In genomic region chr1:186261326-186261833, GRCm38 (mm10) we compare ENCODE assay signal across 7 mouse cellular contexts.
A peak's percentile ranks its signal among the peaks of the same experiment; 100 is the strongest.
DNase-seq lines count a peak whose midpoint lies in the region; ATAC-seq and TF ChIP-seq lines count a peak whose summit lies in the region.

No protein-coding gene starts in this region.

- no peaks in the 10 kb centered on the region for H3K36me3 ChIP-seq in hindbrain, postnatal 0 days (ENCODE audit: insufficient read depth, low read length)
- no peaks in the 10 kb centered on the region for H3K36me3 ChIP-seq in limb, embryonic 12.5 days

- H3K9ac ChIP-seq in hindbrain, postnatal 0 days (replicated peaks; ENCODE audit: low read length) = no peak overlapping the region
- no peak overlapping the region for H3K9ac ChIP-seq in limb, embryonic 12.5 days (replicated peaks)

- no peak for ATAC-seq in hindbrain, postnatal 0 days
- ATAC-seq in limb, embryonic 12.5 days (ENCODE audit: insufficient number of reproducible peaks, insufficient read depth, low FRiP score, low TSS enrichment, low read depth) = no peak

- no peaks in the 10 kb centered on the region for H3K27me3 ChIP-seq in hindbrain, postnatal 0 days (ENCODE audit: insufficient read depth, low read length)
- no peaks in the 10 kb centered on the region for H3K27me3 ChIP-seq in limb, embryonic 12.5 days

- peak; percentile 71 for DNase-seq in NIH3T3 (ENCODE audit: low read depth)
- DNase-seq in adrenal gland, adult 2 months = peak; percentile 74
- DNase-seq in gastrocnemius, postnatal 4 days (ENCODE audit: low spot score in 2 of 2) = peak; percentile 73 to 82
- DNase-seq in hindbrain, postnatal 0 days (ENCODE audit: low spot score) = peak; percentile 54
- DNase-seq in ovary, postnatal 14 days (ENCODE audit: low spot score) = peak; percentile 77
- no peak for DNase-seq in cerebellum, adult 11 months

- H3K4me1 ChIP-seq in hindbrain, postnatal 0 days (ENCODE audit: insufficient read depth, low read length) = peaks cover 4% of the 10 kb centered on the region
- peaks cover 31% of the 10 kb centered on the region for H3K4me1 ChIP-seq in limb, embryonic 12.5 days (replicated peaks)

- no peak overlapping the region for H3K27ac ChIP-seq in hindbrain, postnatal 0 days
- peak overlapping the region; percentile 53; the same call in 1 of the 2 replicates for H3K27ac ChIP-seq in limb, embryonic 12.5 days

- H3K4me2 ChIP-seq in hindbrain, postnatal 0 days (ENCODE audit: low read depth, low read length) = no peak overlapping the region
- no peak overlapping the region for H3K4me2 ChIP-seq in limb, embryonic 12.5 days

- no peaks in the 10 kb centered on the region for H3K9me3 ChIP-seq in hindbrain, postnatal 0 days (ENCODE audit: low read length)
- peaks cover 4% of the 10 kb centered on the region; the same call in 1 of the 2 replicates for H3K9me3 ChIP-seq in limb, embryonic 12.5 days

- WGBS in hindbrain, postnatal 0 days = 32% methylated on average over 4 of the region's 4 CpGs
- WGBS in limb, embryonic 12.5 days = 48% methylated on average over 4 of the region's 4 CpGs

- H3K4me3 ChIP-seq in hindbrain, postnatal 0 days (ENCODE audit: low read length) = no peak overlapping the region
- H3K4me3 ChIP-seq in limb, embryonic 12.5 days (replicated peaks) = no peak overlapping the region

- no peak for TF ChIP-seq CTCF in hindbrain, postnatal 0 days (IDR thresholded peaks at IDR 0.05; ENCODE audit: low read depth)
